Mouse (Mus musculus): ENCODE measurements around the gene Fermt3.

Gene Fermt3

GRCm38 (mm10) chr19:6990712-6991111, 28.6 kb downstream of the Fermt3 start:
- DNase-seq (ENCODE audit: low spot score), result no peak

DNA sequence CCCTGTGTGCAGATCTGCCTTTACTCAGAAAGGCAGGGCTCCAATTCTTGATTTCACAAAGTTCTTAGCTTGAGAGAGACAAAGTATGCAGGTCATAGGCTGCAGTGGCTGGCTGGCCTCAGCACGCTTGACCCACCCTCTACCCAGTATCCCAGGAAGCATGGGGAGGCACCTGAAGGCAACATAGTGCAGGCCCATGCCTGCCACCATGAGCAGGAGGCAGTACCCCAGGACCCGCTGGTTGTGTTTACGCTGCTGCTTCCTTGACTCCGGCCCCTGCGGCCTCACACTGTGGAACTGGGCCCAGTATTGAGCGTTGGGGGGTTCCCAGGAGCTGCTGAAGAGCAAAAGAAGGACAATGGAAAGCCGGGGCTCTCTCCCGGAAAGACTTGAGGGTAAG, 30.0 kb downstream of the Fermt3 start:
- DNase-seq (ENCODE audit: low spot score), result no peak

DNA sequence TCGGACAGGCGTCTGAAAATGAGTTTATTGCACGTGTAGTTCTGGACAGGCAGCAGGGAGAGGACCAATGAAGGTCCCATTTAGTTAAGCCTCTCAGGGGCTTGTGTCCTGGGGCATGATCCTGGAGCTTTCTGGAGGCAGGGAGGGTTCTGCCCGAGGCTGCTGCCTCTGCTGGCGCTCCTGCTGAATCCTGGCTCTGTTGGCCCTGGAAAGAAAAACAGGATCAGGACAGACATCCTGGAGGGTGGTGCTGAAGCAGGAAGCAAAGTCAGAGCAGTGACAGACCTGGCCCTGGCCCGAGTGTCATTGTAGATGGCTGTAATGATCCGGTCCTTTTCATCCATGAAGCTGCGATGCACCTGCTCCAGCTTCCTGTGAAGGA, 31.4 kb downstream of the Fermt3 start:
- DNase-seq (ENCODE audit: low spot score), result no peak

- no peak for DNase-seq (ENCODE audit: low spot score)
Measured at GRCm38 (mm10) chr19:6987061-6987903, 32.0 kb downstream of the Fermt3 start, which contains the start of gene Vegfb. Gene Vegfb (minus strand): TSS chr19:6987651.

DNA sequence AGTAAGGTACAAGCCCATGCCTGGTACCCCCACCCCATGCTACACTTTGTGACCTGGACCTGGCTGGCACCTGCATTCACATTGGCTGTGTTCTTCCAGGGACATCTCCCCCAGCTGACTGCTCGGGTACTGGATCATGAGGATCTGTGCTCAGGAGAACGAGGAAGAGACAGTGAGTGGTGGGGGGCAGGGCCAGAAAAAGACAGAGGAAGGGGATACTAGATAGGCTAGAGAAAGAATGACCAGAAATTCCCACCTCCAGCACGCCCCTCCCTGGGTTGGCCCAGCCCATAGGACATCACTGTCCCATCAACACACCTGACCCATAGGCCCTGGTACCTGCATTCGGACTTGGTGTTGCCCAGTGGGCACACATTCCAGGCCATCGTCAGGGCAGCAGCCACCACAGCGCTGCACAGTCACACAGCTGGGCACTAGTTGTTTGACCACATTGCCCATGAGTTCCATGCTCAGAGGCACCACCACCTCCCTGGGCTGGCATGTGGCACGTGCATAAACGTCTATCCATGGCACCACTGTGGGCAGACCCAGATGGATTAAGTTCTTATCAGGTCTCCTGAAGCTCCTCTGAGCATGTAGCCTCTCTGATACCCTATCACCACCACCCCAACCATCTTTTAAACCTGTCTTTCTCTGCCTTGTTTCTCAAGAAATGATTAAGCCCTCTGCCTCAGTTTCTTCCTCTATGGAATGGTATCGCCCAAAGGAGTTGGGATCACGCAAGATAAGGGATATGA, 33.1 kb downstream of the Fermt3 start:
- DNase-seq (ENCODE audit: low spot score), result no peak

GRCm38 (mm10) chr19:6985300-6985699, 34.0 kb downstream of the Fermt3 start:
- no peak for DNase-seq (ENCODE audit: low spot score)

DNA sequence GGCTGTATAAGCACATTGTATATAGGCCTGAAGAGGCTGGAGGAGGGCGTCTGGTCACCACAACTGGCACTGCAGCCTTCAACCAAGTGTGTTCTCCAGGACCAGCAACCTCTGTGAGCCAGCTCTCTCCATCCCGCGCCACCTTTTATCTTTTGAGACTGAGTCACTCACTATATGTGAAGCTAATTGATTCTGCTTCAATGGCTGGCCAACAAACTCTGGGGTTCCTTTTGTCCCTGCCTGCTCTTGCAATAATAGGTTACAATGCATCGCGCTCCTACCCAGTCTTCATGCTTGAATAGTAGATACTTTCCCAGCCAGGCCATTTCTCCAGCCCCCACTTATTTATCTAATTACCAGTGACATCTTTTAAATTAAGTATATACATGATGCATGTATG, 35.6 kb downstream of the Fermt3 start:
- no peak for DNase-seq (ENCODE audit: low spot score)

GRCm38 (mm10) chr19:6981465-6981864, 37.8 kb downstream of the Fermt3 start:
- no peak for DNase-seq (ENCODE audit: low spot score)

- DNase-seq (ENCODE audit: low spot score), result peak; percentile 98
Measured at GRCm38 (mm10) chr19:6980381-6981093, 38.7 kb downstream of the Fermt3 start, which contains the start of gene Fkbp2. Gene Fkbp2 (minus strand): TSS chr19:6980501.

DNA sequence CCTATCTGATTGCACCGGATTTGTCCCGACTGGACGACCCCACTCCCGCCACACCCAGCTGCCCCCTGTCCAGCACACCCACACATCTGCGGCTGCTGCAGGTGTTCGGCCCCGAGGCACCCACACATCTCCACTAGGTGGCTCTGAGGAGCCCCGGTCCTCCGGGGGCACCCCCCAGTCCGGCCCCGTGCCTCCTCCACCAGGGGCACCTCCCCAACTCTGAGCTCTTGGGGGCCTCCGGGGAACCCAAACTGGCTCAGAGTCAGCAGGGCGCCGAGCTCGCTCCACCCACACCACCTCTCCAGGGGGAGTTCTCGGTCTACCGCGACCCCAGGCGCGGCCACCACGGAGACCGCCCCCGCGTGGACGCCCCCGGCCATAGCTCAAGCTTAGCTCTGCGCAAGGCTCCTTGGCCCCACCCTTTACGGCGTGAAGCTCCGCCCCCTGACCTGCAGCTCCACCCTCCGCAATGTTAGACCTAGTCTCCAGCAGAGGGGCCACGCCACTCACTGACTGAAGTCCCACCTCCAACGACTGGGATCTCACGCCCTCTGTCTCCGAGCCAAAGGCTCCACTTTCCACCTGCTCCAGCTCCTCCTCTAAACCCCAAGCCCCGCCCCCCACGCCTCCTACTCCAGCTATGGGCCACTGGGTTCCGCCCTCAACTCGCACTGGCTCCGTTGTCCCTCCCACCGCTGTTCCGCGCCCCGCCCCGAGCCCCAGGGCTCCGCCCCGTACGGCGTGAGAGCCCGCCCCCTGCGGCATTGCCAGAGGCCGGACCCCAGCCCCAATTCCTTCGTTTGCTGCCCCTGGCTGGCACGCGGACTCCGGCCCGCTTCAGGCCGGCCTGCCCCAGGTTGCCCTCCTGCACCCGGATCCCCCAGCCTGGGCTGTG, 39.5 kb downstream of the Fermt3 start:
- peak; percentile 94 for DNase-seq (ENCODE audit: low spot score)

DNA sequence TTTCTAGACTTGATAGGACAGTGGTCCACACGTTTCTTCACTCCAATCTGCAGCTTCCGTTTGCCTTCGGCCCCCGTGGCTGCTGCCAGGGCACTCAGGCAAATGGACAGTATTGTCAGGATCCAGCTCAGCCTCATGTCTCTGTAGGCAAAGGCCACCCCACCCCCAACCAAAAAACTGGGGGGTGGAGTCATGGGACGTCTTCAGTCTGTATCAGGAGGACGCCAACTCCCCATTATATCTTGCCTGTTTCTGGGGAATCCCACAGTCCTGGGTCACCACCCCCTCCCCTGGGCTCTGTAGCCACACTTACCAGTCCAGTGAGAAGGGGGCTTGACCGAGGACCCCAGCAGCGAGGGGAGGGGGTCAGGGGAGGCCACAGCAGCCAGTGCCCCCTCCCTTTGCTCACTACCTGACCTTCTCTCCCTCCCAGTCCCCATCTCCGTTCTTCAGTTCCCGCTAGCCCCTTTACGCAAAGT, 40.2 kb downstream of the Fermt3 start:
- no peak for DNase-seq (ENCODE audit: low spot score)

- DNase-seq (ENCODE audit: low spot score), result no peak
Measured at GRCm38 (mm10) chr19:6978639-6978974, 40.7 kb downstream of the Fermt3 start.

- DNase-seq (ENCODE audit: low spot score), result no peak
Measured at GRCm38 (mm10) chr19:6977759-6978638, 41.3 kb downstream of the Fermt3 start.

GRCm38 (mm10) chr19:6975537-6976521, 43.4 kb downstream of the Fermt3 start, which contains the start of gene Plcb3:
Gene Plcb3 (minus strand): TSS chr19:6976470.
- DNase-seq (ENCODE audit: low spot score), result no peak

GRCm38 (mm10) chr19:6974211-6975205, 44.8 kb downstream of the Fermt3 start, which contains the start of gene Ppp1r14b:
Gene Ppp1r14b (plus strand): TSS chr19:6974968.
- DNase-seq (ENCODE audit: low spot score), result no peak

- DNase-seq (ENCODE audit: low spot score), result no peak
Measured at GRCm38 (mm10) chr19:6973581-6974190, 45.6 kb downstream of the Fermt3 start.

- DNase-seq (ENCODE audit: low spot score), result no peak
Measured at GRCm38 (mm10) chr19:6972247-6972917, 46.9 kb downstream of the Fermt3 start.
